Mouse (Mus musculus): ENCODE data around the gene Bricd5.
A peak's percentile ranks its signal among the peaks of the same experiment; 100 is the strongest.

Bricd5 gene

GRCm38 (mm10) chr17:24485090-24485860 lies 11.6 kb downstream of the Bricd5 start:
- DNase-seq (ENCODE audit: low read depth, low spot score): peak; percentile 35

- DNase-seq (ENCODE audit: low read depth, low spot score): peak; percentile 66
Measured at GRCm38 (mm10) chr17:24488186-24488661, 14.5 kb downstream of the Bricd5 start, which contains the start of gene Caskin1. Caskin1 (plus strand) TSS chr17:24488601.

DNA sequence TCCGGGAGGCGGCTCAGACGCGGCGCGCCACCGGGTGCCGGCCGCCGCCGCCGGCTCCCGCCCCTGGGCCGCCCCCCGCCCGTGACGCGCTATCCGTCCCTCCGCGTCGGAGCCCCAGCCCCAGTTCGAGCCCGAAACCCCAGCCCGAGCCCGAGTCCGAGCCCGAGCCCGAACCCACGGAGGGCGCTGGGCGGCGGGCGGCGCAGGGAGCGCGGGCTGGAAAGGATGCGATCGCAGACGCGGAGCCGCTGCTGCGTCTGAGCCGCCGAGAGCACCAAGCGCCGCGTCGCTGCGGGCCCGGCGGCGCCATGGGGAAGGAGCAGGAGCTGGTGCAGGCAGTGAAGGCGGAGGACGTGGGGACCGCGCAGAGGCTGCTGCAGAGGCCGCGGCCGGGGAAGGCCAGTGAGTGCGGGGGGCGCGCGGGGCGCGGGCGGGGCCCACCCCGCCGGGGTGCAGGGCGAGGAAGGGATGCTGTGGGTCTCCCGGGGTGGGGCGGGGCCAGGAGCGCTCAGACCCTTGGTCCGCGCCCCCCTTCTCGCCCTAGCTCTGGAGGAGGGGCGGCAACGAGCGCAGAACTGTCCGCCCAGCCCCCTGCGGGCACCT lies 15.1 kb downstream of the Bricd5 start:
- peak; percentile 71 for DNase-seq (ENCODE audit: low read depth, low spot score)

GRCm38 (mm10) chr17:24489265-24490030 lies 15.8 kb downstream of the Bricd5 start:
- no peak for DNase-seq (ENCODE audit: low read depth, low spot score)

- no peak for DNase-seq (ENCODE audit: low read depth, low spot score)
Measured at GRCm38 (mm10) chr17:24490399-24490798, 16.7 kb downstream of the Bricd5 start.

GRCm38 (mm10) chr17:24494627-24495335 lies 21.1 kb downstream of the Bricd5 start:
- DNase-seq (ENCODE audit: low read depth, low spot score): peak; percentile 78

DNA sequence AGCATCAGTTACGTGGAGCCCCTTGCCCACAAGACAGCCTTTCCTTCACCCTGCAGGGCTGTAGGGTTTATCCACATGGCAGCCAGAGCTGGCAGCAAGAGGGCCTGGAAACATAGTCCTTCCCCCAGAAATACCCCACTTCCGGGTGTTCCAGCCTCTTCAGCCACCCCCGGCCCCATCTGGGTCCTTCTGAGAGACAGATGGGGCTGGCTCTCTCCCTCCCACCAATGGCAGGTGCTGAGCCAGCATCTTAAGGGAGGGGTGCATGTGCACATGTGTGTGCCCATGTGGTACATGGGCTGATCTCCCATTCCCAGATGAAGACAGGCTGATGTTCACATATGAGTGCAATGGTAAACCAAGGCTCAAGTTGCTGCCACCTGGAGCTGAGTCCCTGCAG lies 21.8 kb downstream of the Bricd5 start:
- no peak for DNase-seq (ENCODE audit: low read depth, low spot score)

DNA sequence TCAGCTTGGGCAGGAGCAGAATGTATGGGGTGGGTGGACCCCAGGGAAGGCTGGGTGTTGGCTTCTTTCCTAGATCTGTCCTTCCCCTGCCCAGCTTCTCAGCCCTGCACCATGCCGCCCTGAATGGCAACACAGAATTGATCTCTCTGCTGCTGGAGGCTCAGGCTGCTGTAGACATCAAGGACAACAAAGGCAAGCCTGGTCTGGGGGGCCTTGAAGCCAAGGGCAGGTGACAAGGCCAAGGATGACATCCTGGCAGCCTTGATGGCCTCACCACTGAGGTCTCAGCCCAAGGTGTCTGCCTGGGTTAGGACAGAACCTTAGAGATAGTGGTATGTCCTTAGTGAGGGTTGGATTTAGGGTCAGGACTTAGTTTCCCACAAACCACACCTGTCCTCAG lies 22.3 kb downstream of the Bricd5 start:
- DNase-seq (ENCODE audit: low read depth, low spot score): no peak

GRCm38 (mm10) chr17:24502208-24502607 lies 28.5 kb downstream of the Bricd5 start:
- peak; percentile 76 for DNase-seq (ENCODE audit: low read depth, low spot score)

GRCm38 (mm10) chr17:24504085-24504484 lies 30.4 kb downstream of the Bricd5 start:
- no peak for DNase-seq (ENCODE audit: low read depth, low spot score)

GRCm38 (mm10) chr17:24505286-24505955 lies 31.7 kb downstream of the Bricd5 start:
- DNase-seq (ENCODE audit: low read depth, low spot score): no peak

DNA sequence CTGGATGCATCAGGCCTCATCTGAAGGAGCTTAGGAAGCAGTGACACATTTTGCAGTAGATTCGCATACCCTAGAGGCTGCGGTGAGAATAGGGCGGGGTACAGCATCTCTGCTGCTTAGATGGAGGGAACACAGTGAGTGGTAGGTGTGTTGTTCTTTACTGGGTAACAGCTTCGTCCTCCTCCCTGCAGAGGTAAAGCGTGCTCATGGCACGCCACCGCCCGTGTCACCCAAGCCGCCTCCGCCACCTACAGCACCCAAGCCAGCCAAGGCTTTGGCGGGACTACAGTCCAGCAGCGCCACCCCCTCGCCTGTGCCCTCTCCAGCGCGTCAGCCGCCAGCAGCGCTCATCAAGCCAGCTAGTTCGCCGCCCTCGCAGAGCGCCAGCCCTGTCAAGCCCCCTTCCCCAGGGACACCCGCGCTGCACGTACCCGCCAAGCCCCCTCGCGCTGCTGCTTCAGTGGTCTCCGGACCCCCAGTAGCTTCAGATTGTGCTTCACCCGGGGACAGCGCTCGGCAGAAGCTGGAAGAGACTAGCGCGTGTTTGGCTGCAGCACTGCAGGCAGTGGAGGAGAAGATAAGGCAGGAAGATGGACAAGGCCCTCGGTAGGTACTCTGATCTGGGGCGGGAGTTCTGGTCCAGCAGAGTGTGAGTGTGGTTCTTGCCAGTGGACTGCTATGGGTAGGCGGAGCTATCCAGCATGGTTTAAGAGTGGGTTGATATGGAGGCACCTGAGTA lies 32.8 kb downstream of the Bricd5 start:
- peak; percentile 50 for DNase-seq (ENCODE audit: low read depth, low spot score)

GRCm38 (mm10) chr17:24507129-24507664 lies 33.5 kb downstream of the Bricd5 start:
- DNase-seq (ENCODE audit: low read depth, low spot score): peak; percentile 67

- DNase-seq (ENCODE audit: low read depth, low spot score): no peak
Measured at GRCm38 (mm10) chr17:24507806-24508460, 34.2 kb downstream of the Bricd5 start.

DNA sequence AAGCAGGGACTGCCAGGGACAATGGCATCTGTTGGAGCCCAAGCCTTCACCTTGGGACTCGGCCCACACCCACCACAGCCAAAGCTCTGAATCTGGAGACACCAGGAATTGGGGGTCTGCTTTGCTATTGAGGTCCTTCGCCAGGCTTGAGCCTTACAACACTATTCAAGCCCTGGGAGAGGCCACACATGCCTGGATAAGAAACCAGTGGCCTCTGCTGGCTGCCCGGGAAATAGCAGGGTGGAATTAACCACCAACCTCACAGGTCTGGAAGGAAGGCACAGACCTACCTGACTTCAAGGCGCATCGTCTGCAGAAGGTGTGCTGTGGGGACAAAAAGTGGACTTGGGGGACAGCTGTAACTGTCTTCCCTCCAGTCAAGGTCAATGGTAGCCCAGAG lies 39.9 kb downstream of the Bricd5 start:
- DNase-seq (ENCODE audit: low read depth, low spot score): peak; percentile 67

DNA sequence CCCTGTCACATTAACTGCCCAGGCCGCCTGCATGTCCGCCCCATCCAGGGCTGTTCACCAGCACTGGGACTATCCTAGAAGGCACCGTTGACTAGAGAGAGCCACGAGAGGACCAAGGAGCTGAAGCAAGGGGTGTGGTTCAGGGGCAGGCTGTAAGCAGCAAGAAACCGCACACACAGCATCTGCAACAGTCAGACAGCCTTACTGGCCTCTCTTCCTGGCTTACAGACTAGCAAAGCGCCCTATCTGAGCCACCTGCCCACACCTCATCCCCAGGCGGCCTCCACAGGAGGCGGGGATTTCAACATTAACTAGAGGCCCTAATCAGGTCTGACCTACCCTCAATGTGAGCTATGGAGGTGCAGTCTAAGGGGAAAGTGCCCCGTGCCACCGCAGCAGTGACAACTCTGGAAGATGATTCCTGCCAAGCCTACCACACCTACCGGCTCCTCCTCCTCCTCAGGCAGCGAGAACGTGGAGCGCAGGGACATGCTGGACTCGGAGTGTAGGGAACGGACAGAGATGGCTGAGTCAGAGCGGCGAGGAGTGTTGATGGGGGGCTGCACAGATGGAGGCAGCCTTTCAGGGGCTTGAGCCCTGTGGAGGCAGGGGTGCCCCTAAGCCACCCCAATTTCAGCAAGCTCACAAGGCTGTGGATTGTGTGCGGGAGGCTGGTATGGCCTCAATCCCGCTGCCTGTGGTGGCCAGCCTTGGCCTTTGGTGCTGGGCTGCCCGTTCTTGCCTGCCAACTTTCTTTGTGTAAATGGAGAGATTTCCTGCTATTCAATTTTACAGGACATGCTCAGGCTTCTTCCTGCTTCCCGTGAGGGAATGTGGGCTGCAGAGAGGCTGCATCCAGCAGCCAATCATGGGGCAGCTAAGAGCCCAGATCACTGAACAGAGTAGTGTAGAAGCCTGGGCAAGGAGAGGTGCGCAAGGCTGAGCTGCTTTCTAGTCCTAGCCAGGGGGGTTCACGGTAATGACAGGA lies 40.9 kb downstream of the Bricd5 start:
- no peak for DNase-seq (ENCODE audit: low read depth, low spot score)

GRCm38 (mm10) chr17:24520450-24520849 lies 46.8 kb downstream of the Bricd5 start:
- no peak for DNase-seq (ENCODE audit: low read depth, low spot score)

- DNase-seq (ENCODE audit: low read depth, low spot score): no peak
Measured at GRCm38 (mm10) chr17:24524734-24525133, 51.0 kb downstream of the Bricd5 start.
